Mouse (Mus musculus) urinary bladder, postnatal 14 days (tissue): ENCODE data around the gene Adgrg1.

Experiments
- DNase-seq: peaks from one replicate; pipeline ENCODE4 v3.0.0; 2021; ENCODE audit warnings: low spot score

Gene Adgrg1

DNA sequence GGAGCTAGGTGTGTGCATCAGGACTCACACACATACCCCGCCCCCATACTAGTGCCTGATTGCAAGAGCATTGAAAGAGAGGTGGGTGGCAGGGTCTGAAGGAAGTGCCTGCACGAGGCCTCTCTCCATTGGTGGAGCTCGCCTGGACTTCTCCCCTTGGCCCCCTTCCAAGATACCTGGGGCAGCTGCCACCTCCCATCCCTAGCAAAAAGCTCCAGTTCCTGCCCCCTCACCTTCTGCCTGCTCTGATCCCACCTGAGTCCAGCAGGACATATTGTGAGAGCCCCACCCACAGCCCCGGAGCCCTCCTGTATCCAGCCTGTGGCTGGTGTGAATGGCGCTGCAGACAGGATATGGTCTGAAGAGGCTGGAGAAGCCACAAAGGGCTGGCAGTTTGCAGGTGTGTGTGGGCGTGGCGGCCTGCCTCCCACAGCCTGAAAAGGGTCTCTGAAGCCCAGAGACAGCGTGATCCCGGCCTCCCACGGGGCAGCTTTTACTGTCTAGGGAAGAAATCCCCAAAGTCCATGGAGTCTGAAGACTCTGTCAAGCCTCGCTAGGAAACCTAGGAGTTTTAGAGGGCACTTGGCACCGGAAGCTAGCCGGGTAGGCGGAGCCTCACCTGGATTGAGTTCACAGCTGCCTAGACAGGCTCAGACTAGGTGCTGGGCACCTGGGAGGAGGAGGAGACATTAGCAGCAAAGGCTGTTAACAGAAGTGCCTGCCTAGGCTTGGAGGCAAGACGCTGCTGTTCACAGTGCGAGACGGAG is 2.3 kb downstream of the Adgrg1 start:
- peak; percentile 77 for DNase-seq

DNA sequence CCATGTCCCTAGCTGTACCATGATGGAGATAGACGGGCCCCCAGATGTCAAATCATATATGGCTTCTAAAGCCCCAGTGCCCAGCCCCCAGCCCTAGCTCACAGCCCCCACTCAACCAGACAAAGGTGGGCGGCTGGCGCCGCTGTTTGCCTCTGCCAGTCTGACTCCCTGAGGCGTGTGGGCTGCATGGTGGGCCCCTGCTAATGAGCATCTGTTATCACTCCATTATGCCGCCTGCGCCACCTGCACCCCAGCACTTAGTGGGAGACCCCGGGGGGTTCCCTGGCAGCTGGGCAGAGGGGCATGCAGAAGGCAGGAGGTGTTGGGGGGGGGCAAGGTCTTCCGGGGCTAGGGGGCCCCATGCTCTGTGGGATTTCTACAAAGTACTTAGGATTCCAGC is 3.6 kb downstream of the Adgrg1 start:
- DNase-seq, result no peak

DNA sequence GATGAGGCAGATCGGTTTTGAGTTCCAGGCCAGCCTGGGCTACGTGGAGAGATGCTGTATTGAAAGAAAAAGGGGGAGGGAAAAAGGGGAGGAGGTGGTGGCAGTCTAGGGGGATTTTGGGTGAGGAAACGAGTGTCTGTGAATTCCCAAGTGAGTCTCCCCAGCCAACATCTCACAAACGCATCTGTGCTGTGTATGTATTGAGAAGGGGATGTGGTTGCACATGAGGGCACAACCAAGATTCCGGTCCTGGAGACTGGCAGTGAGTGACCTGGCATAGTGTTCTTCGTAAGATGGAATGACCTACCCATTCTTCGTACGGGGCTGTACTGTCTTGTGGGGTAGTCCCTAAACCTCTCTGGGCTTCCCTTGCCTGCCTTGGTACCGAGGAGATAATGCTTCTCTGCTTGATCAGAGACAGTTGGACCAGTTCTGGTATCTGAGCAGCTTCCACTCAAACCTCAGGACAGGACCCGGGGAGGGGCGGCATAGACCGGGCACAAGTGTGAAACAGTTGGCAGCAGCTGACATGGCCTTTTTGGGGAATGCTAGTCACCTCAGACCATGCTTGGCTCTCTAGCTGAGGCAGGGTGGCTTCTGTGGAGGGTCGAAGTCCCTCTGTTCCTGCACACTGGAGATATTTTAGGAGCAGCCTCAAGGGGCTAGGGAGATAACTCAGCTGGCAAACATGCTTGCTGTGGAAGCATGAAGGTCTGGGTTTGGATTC is 4.2 kb downstream of the Adgrg1 start:
- DNase-seq, result no peak

GRCm38 (mm10) chr8:94980176-94980575 is 5.6 kb downstream of the Adgrg1 start:
- no peak for DNase-seq

- DNase-seq, result no peak
Observed at GRCm38 (mm10) chr8:94980976-94981375, 6.4 kb downstream of the Adgrg1 start.

- no peak for DNase-seq
Observed at GRCm38 (mm10) chr8:94981848-94982247, 7.3 kb downstream of the Adgrg1 start.

GRCm38 (mm10) chr8:94983146-94983545 is 8.6 kb downstream of the Adgrg1 start:
- DNase-seq, result no peak

DNA sequence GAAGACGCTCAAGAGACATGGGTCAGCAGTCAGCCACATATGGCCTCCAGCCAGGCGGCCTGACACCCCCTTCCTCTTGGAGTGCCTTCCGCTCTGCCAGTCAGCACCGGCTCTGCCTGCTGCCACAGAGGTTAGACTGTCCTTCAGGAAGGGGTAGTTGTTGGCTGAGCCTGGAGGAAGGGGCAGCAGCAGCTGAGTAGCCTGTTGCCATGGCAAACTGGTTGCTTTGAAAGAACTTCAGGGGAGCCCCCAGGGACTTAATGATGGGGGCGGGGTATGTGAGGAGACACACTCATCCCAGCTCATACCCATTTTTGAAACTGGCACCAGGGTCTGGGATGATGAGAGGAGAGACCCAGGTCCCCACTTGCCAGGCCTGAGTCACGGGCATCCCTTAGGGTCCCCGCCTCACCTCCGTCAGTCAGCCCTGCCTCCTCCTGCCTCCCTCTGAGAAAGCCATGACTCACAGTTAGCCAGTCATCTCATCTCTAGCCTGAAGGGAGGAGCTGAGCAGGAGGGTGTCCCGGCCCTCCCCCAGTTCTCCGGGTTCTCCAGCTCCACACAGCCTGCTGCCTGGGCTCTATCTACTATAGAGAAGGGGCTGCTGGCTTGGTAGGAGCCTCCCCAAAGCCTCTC is 9.4 kb downstream of the Adgrg1 start:
- peak; percentile 70 for DNase-seq

DNA sequence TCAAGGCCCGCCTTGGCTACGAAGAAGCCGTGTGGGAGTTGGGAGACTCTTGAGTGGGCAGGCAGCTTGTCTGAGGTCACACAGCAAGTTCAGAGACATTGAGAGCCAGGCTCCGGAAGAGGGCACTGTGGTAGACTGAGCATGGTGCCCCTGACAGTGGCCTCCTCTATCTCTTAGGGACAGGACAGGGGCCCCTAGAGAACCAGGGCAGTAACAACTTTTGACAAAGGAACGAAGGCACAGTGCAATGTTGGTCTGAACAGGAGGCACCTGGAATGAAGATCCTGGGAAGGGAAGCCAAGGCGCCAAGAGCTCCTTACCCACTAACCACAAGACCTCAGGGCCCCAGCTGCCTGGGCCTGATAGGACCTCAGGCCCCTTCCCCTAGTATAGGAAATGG is 10.5 kb downstream of the Adgrg1 start:
- DNase-seq, result no peak

GRCm38 (mm10) chr8:94986676-94987075 is 12.1 kb downstream of the Adgrg1 start:
- DNase-seq, result no peak

DNA sequence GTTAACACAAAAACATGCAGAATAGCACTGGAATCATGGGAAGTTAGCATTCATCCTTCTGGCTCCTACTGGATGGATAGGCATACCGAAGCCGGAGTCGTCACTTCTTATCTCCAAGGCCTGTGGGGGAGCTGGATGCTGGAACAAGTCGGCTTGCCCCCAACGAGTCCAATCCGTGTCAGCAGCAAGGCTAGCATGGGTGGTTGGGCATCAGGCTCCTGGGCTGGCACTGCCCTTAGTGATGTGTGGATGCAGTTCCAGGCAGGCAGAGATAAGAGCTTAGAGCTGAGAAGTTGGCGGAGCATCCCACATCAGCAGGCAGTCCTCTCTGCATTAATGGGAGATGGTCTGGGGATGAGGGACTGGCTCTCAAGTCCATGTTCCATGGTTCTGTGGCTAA is 13.0 kb downstream of the Adgrg1 start:
- DNase-seq, result no peak

GRCm38 (mm10) chr8:94988619-94989018 is 14.1 kb downstream of the Adgrg1 start:
- DNase-seq, result no peak

DNA sequence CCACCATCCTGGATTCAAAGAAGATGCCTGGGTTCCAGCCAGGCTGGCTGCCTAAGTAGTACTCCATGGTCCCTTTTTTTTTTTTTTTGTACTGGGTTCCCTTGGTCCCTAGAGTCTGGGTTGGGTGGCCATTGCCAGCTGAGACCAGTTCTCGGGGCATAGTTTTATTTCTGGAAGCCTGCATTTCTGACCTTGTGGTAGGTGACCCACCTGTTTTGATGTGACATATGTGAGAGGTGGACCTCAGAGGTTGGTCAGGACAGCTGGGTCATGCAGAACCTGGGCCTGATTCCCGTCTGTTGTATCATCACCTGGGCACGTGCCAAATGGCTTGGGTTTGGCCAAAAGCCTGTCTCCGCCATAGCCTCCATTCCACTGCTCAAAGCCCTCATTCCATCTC is 15.2 kb downstream of the Adgrg1 start:
- DNase-seq, result no peak

DNA sequence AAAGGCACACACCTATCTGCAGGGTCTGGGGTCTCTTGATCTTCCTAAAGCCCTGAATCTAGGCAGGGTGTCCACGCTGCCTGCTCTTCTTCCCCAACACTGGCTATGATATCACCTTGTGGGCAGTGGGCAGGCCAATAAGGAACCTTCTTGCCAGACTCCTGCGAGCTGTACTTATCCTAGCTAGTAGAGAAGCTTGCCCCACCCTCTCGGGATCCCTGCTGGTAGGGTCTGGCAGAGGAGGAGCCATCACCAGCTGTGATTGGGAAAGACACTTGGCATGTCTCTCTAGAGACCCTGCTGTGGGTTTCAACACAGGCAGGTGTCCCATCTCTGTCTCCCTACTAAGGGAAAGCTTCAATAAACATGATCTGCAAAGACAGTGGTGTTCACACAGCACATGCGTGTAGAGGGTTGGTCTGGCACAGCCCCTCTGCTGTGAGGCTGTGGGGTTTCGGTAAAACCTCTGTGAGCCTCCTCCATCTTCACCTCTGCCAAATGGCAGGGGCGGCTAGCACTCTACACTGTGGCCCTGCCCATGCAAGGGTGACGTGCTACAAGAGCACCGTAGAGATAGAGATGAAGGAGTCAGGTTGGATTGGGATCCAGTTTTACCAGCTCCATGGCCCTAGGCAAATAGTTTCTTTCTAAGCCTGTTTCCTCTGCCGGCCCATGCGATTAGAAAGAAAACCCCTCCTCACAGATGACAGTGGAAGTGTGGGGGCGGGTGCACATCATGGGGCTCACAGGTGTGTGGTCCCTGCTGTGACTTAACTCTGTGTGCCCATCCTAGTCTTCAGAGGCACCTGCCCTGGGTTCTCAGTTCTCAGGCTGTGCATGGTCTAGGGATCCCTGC is 16.3 kb downstream of the Adgrg1 start:
- DNase-seq, result no peak

DNA sequence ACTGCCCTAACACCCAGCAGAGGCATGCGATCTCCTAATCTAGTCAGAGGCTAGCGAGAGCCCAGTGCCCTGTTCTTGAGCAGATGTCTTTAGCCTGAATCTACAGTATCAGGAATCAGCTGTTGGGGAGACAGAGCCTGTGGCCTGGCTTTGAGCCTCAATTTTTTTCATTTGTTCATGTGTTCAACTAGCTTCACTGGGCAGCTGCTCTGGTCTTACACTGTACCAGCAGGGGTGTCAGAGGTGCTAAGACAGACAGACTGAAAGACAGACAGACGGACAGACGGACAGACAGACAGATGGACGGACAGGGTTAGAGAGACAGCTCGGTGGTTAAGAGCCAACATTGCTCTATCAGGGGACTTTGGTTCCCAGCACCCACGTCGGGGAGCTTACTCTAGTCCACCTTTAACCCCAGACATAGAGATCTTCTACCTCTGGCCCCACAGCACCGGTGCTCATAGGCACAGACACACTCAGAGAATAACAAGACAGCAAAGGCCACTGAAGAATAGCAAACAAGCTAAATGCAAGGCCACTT is 17.0 kb downstream of the Adgrg1 start:
- DNase-seq, result no peak

DNA sequence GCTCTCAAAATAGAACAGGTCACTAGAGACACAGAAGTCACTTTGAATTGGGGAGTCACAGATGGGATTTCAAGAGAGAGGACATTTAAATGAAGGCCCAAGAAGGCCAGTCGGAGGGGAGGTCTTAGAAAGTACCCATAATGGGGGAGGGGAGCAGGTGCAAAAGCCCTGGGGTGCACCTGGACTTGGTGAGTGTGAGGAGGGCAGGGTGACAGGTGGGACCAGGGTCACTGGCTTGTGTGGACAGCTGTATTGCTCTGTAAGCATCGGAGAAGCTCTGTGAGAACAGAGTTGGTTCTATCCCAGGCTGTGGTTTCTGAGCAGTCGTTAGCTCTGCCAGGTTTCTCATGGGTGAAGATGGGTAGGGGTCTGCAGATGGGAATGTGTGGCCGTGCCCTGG is 17.5 kb downstream of the Adgrg1 start:
- DNase-seq, result no peak

GRCm38 (mm10) chr8:94992534-94992933 is 18.0 kb downstream of the Adgrg1 start:
- peak; percentile 39 for DNase-seq

- DNase-seq, result no peak
Observed at GRCm38 (mm10) chr8:94992996-94993724, 18.6 kb downstream of the Adgrg1 start.

GRCm38 (mm10) chr8:94994006-94994405 is 19.5 kb downstream of the Adgrg1 start:
- DNase-seq, result no peak

DNA sequence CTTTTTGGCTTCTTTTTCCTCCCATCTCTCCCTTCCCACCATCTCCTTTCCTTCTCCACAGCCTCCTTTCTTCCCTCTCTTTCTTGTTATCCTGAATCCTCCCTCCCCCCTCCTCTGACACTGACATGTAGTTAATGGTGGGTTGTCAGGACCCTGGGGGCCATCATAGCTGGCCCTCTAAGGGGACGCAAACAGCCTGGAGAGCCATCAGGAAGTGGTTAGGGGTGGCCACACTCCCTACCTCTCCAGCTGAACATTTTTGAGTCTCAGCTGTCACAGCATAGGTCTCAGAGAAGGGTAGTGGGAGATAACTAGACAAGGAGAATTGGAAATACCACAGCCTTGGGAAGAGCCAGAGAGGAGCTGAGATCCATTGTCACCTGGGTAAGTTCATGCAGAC is 20.0 kb downstream of the Adgrg1 start:
- DNase-seq, result no peak

DNA sequence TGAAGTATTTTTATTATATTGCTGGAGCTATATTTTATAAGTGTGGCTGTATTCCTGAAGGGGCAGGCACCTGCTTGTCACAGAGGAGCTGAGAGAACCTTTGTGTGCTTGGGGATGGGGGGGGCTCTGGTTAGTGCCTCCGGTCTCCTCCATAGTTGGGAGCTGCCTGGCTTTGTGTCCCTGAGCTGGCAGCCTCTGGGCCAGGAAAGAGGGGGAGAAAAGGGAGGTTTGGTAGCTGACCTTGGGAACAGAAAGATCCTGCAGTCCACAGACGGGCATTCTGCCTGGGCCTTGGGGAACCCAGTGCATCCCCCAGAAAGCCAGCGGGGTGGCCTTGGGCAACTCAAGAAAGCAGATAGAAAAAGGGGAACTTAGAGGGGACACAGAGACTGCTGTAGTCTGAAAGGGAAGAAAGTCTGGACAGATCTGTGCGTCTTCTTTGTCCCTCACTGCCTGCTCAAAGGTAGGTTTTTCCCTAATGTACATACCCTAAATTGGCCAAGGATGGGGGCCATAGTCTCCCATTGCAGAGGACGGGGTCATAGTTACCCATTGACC is 20.9 kb downstream of the Adgrg1 start:
- no peak for DNase-seq
